Mouse (Mus musculus) lung, embryonic 15.5 days (tissue): Measurements from ENCODE around the gene Smad3. TPM values are rescaled to one million over a fixed set of nuclear protein-coding genes. Genes with fewer than 3 reads are reported as not detected.

Experiments
- ATAC-seq: fragments of 200-750 bp; cut with Nextera tagmentation; 2 replicates; pipeline ENCODE4 v1.8.0; 2017; ENCODE audit warnings: moderate number of reproducible peaks, borderline replicate concordance; ENCODE audit not compliant: low FRiP score, low TSS enrichment; ENCODE audit errors: extremely low read depth
- H3K27ac ChIP-seq: fragments of 300-500 bp; sonication (generic); 2 replicates; pipeline ENCODE4 v1.5.1; 2015; ENCODE audit warnings: moderate library complexity, mild to moderate bottlenecking, inconsistent platforms
- H3K27me3 ChIP-seq: fragments of 300-500 bp; sonication (generic); 2 replicates; pipeline ENCODE4 v1.6.1; 2015; ENCODE audit warnings: inconsistent platforms
- H3K36me3 ChIP-seq: fragments of 300-500 bp; sonication (generic); 2 replicates; pipeline ENCODE4 v1.6.1; 2015; ENCODE audit warnings: inconsistent platforms
- H3K4me1 ChIP-seq: fragments of 300-500 bp; sonication (generic); 2 replicates; pipeline ENCODE4 v1.6.1; 2015; ENCODE audit warnings: inconsistent platforms
- H3K4me2 ChIP-seq: fragments of 300-500 bp; sonication (generic); 2 replicates; pipeline ENCODE4 v1.6.1; 2015; ENCODE audit warnings: inconsistent platforms, mild to moderate bottlenecking, moderate library complexity
- H3K4me3 ChIP-seq: fragments of 300-500 bp; sonication (generic); 2 replicates; pipeline ENCODE4 v1.5.1; 2015; ENCODE audit warnings: mild to moderate bottlenecking, inconsistent platforms
- H3K9ac ChIP-seq: fragments of 300-500 bp; sonication (generic); 2 replicates; pipeline ENCODE4 v1.6.1; 2015; ENCODE audit warnings: inconsistent platforms
- H3K9me3 ChIP-seq: fragments of 300-500 bp; sonication (generic); 2 replicates; pipeline ENCODE4 v1.6.1; 2016; ENCODE audit warnings: inconsistent platforms
- WGBS: fragments of 180-500 bp; shearing (Covaris S2); methylation state at CpG from one replicate; pipeline ENCODE4 v1.1.7; 2015; 5-methylcytosine and 5-hydroxymethylcytosine counted together
- polyA plus RNA-seq: library from polyadenylated mRNA; unstranded; fragments of >200 nt; fragmentation: Nextera tagmentation; extraction: Ambion mirVana; gene quantifications from 2 replicates; pipeline ENCODE4 v1.2.1, GENCODE M21; 2015

The Smad3 gene
- polyA plus RNA-seq, 1 experiment from 2014 or later, result 20.7 TPM

GRCm38 (mm10) chr9:63787086-63787485, 29.3 kb upstream of the Smad3 start:
- 27% methylated on average over 2 of the region's 2 CpGs for WGBS
- Histone ChIP-seq H3K36me3 (no peaks in the 10 kb centered on the region), H3K4me1 (peaks cover 56% of the 10 kb centered on the region), H3K27me3 (no peaks in the 10 kb centered on the region), H3K9me3 (no peaks in the 10 kb centered on the region), H3K4me3 (no peak overlapping the region), H3K27ac (no peak overlapping the region), H3K9ac (no peak overlapping the region), H3K4me2 (no peak overlapping the region)
- no peak for ATAC-seq

DNA sequence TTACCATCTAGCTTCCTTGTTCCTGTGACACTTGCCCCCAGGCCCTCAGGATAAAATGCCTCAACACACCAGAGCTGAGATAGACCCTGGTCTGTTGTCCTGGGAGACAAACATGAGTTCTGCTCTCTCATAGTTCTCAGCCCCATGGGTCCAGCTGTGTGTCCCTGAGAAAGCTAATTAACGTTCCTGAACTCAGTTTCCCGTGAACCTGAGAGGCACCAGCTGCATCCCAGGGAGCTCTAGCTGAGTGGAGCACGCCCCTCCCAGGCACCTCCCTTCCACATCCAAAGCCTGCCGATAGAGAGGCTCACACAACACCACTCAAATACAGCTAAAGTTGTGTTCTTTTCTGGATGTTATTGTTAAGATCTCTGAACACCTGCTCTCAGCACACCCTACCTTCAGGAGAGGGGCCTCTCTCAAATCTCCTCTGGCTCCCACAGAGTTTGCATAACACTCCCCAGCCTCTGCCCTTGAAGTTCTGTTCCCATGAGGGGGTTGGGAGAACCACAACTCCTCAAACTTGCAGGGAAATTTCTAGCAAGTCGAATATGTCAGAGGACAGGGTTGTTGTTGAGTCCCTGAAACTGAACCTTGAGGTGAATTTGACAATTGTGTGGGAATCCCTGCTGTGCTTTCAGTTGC, 28.4 kb upstream of the Smad3 start:
- Histone ChIP-seq H3K9ac (no peak overlapping the region), H3K9me3 (no peaks in the 10 kb centered on the region), H3K4me2 (no peak overlapping the region), H3K4me3 (no peak overlapping the region), H3K27ac (0 out of 2 replicates have a peak overlapping the region, but pooled peaks have one; percentile 8), H3K4me1 (peaks cover 48% of the 10 kb centered on the region), H3K27me3 (no peaks in the 10 kb centered on the region), H3K36me3 (no peaks in the 10 kb centered on the region)
- ATAC-seq, result no peak
- 27% methylated on average over 5 of the region's 5 CpGs for WGBS

- 54% methylated on average over 5 of the region's 5 CpGs for WGBS
- H3K9me3 ChIP-seq, result no peaks in the 10 kb centered on the region
- H3K4me1 ChIP-seq, result peaks cover 49% of the 10 kb centered on the region
- no peaks in the 10 kb centered on the region for H3K27me3 ChIP-seq
- no peak overlapping the region for H3K4me3 ChIP-seq
- H3K9ac ChIP-seq, result no peak overlapping the region
- no peak overlapping the region for H3K27ac ChIP-seq
- H3K36me3 ChIP-seq, result no peaks in the 10 kb centered on the region
- no peak overlapping the region for H3K4me2 ChIP-seq
- no peak for ATAC-seq
These were observed 27.7 kb upstream of the Smad3 start for GRCm38 (mm10) chr9:63785492-63785891.

DNA sequence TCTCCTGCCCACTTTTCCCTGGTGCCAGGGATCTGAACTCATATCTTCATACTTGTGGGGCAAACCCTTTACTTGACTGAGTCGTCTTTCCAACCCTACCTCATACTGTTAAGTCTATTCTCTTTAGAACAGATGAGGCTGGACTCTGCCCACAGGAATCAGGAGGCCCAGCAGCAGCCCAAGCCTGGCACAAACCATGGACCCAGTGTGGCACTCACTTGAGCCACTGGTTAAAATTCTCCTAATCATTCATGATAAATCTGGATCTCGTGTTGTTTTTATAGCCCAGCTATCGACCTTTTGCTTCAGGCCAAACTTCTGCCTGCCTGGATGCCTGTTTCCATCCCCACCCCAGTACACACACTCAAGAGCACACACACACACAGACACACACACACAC, 26.8 kb upstream of the Smad3 start:
- no peaks in the 10 kb centered on the region for H3K27me3 ChIP-seq
- peaks cover 55% of the 10 kb centered on the region for H3K4me1 ChIP-seq
- 65% methylated on average over 3 of the region's 3 CpGs for WGBS
- H3K9me3 ChIP-seq, result no peaks in the 10 kb centered on the region
- H3K4me3 ChIP-seq, result no peak overlapping the region
- H3K27ac ChIP-seq, result no peak overlapping the region
- no peak overlapping the region for H3K4me2 ChIP-seq
- no peak for ATAC-seq
- H3K9ac ChIP-seq, result no peak overlapping the region
- no peaks in the 10 kb centered on the region for H3K36me3 ChIP-seq

GRCm38 (mm10) chr9:63782744-63783143, 24.9 kb upstream of the Smad3 start:
- 25% methylated on average over 4 of the region's 4 CpGs for WGBS
- Histone ChIP-seq H3K27me3 (no peaks in the 10 kb centered on the region), H3K9me3 (no peaks in the 10 kb centered on the region), H3K27ac (no peak overlapping the region), H3K4me1 (peaks cover 45% of the 10 kb centered on the region), H3K9ac (no peak overlapping the region), H3K4me2 (no peak overlapping the region), H3K36me3 (no peaks in the 10 kb centered on the region), H3K4me3 (no peak overlapping the region)
- peak; percentile 49; the same call in 1 of the 2 replicates for ATAC-seq

DNA sequence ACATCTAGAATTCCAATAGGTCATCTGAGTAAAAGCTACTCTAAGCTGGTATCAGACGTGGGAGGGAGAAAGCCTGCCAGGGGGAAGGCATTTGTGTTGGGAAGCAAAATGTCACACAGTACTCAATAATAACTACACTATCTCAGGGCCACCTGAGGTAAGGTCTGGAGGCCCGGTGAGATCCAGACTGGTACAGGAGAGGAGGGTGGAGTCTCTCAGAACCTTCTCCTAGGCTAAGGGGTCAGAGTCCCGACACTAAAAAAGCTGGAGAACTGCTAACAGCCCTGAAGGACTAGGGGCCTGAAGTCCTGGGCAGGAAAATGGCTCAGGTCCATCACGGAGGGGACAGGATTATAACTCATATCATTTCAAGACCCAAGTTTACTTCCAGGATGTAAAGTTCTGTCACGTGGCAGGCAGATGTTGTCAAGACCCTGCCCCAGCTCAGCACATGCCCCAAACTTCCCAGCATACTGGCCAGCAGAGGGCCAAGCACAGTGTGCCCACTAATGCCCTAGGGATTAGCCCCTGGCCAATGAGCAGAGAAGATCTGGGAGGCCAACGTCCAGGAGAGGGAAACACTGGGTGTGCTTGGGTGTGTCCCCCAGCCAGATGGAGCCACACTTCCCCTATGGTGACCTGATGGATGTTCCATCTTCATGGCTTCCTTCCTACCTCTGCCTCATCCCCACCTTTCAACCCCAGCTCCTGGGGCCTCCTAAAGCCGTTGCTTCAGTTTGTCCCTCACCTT, 24.1 kb upstream of the Smad3 start:
- Histone ChIP-seq H3K9ac (no peak overlapping the region), H3K9me3 (no peaks in the 10 kb centered on the region), H3K4me1 (peaks cover 43% of the 10 kb centered on the region), H3K4me2 (no peak overlapping the region), H3K27me3 (no peaks in the 10 kb centered on the region), H3K27ac (no peak overlapping the region), H3K36me3 (no peaks in the 10 kb centered on the region), H3K4me3 (no peak overlapping the region)
- ATAC-seq, result no peak
- 69% methylated on average over 7 of the region's 7 CpGs for WGBS

DNA sequence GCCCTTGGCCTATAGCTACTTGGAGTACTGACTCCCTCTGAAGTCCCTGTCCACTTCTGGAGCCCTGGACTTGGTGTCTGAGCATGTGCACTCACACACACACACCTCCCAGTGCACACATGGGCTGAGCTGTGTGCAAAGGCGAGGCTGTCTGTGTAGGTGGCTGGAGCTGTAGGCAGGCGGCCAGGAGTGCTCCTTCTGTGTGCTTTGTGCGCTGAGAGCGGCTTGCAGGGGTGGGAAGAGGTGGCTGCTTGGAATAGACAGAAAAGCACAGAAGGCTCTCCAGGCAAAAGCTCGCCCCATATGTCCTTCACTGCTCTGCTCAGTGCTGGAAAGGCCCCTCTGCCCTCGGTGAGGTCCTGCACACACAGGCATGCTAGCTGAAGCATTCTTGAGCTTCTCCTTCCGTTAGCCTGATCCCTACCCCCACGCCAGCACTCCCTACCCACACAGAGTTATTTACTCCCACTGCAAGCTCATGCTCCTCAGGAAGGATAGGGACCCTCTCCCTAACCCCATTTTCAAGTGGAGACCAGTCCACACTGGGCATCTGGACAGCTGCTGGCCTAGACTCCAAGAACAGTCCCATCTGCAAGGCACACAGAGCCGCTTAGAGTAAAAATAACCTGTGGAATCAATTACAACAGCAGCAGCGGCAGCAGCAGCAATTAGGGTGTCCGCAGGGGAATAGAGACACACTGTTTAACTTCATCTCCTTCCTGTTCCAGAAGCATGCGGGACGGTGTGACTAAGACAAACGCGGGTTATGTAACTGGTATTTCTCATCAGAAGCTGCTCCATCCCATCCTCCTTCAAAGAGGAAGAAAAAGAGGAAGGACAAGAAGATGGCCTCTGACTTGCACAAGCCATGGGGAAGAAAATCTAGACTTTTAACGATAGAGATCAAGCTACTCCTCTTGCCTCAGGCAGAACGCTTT, 22.4 kb upstream of the Smad3 start:
- Histone ChIP-seq H3K9ac (no peak overlapping the region), H3K9me3 (no peaks in the 10 kb centered on the region), H3K27ac (peak overlapping the region; percentile 46), H3K4me1 (peaks cover 30% of the 10 kb centered on the region), H3K4me2 (peak overlapping the region; percentile 10; the same call in 1 of the 2 replicates), H3K4me3 (no peak overlapping the region), H3K36me3 (no peaks in the 10 kb centered on the region), H3K27me3 (no peaks in the 10 kb centered on the region)
- WGBS, result 18% methylated on average over 17 of the region's 17 CpGs
- ATAC-seq, result 0 out of 2 replicates have a peak, but pooled peaks have one; percentile 36

GRCm38 (mm10) chr9:63776735-63777134, 18.9 kb upstream of the Smad3 start:
- no peak for ATAC-seq
- H3K36me3 ChIP-seq, result no peaks in the 10 kb centered on the region
- no peak overlapping the region for H3K27ac ChIP-seq
- H3K27me3 ChIP-seq, result no peaks in the 10 kb centered on the region
- H3K4me2 ChIP-seq, result no peak overlapping the region
- H3K9ac ChIP-seq, result no peak overlapping the region
- H3K4me3 ChIP-seq, result no peak overlapping the region
- no peaks in the 10 kb centered on the region for H3K9me3 ChIP-seq
- 63% methylated on average over 3 of the region's 3 CpGs for WGBS
- H3K4me1 ChIP-seq, result peaks cover 29% of the 10 kb centered on the region

DNA sequence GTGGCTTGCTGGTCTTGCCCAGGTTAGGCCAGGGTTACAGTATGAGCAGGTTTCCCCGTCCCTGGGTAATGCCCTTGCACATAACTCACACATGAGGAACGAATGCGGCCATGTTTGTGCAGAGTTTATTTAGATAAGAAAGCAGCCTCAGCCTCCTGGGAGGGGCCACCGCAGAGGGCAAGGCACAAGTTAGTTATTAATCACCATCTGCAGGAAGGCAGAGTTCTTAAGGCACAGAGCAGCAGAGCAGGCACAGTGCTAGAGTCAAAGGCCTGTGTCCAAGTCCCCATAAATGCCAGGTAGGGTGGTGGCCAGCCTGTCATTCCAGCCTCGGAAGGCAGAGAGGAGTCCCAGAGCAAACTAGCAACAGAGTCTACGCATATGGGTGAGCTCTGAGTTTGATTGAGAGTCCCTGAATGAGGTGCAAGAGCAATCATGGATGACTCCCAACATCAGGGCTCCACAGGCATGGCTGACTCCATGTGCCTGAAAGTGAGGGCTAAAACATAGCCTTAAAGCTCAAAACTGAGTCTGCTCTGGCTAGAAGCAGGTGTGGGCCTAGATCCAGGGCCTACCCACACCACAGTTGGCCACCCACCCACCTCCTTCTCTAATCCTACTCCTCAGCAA, 17.2 kb upstream of the Smad3 start:
- H3K36me3 ChIP-seq, result no peaks in the 10 kb centered on the region
- no peaks in the 10 kb centered on the region for H3K9me3 ChIP-seq
- ATAC-seq, result no peak
- H3K27ac ChIP-seq, result no peak overlapping the region
- H3K9ac ChIP-seq, result no peak overlapping the region
- no peak overlapping the region for H3K4me3 ChIP-seq
- H3K4me2 ChIP-seq, result no peak overlapping the region
- H3K27me3 ChIP-seq, result no peaks in the 10 kb centered on the region
- WGBS, result 29% methylated on average over 6 of the region's 6 CpGs
- H3K4me1 ChIP-seq, result peaks cover 27% of the 10 kb centered on the region

DNA sequence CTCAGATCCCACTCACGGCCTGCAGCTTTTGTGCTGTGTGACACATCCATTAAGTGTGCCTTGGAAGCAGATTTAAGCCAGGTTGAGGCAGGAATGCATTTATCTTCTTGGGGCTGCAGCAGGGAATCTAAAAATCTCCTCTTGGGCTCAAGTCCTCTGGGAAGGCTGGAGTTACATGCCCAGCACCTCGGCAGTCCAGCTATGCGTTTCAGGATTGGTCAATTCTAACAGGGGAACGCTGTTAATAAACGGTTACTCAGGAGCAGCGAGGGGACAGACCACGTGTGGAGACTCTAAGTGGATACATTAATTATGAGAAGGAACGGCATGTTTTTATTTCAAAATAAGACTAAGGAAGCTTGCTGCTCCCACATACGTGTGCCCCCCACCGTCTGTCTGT, 14.7 kb upstream of the Smad3 start:
- 23% methylated on average over 10 of the region's 10 CpGs for WGBS
- Histone ChIP-seq H3K36me3 (no peaks in the 10 kb centered on the region), H3K4me2 (no peak overlapping the region), H3K9me3 (no peaks in the 10 kb centered on the region), H3K27me3 (no peaks in the 10 kb centered on the region), H3K4me3 (no peak overlapping the region), H3K27ac (0 out of 2 replicates have a peak overlapping the region, but pooled peaks have one; percentile 45), H3K4me1 (peaks cover 21% of the 10 kb centered on the region), H3K9ac (no peak overlapping the region)
- ATAC-seq, result no peak

GRCm38 (mm10) chr9:63771676-63772075, 13.9 kb upstream of the Smad3 start:
- no peak overlapping the region for H3K9ac ChIP-seq
- 0 out of 2 replicates have a peak overlapping the region, but pooled peaks have one; percentile 45 for H3K27ac ChIP-seq
- no peak overlapping the region for H3K4me2 ChIP-seq
- 0 out of 2 replicates have a peak, but pooled peaks have one; percentile 65 for ATAC-seq
- H3K4me3 ChIP-seq, result no peak overlapping the region
- H3K4me1 ChIP-seq, result peaks cover 21% of the 10 kb centered on the region
- no peaks in the 10 kb centered on the region for H3K36me3 ChIP-seq
- H3K27me3 ChIP-seq, result no peaks in the 10 kb centered on the region
- H3K9me3 ChIP-seq, result no peaks in the 10 kb centered on the region
- 12% methylated on average over 5 of the region's 5 CpGs for WGBS
